Mouse (Mus musculus): Measurements from ENCODE around the gene Snx25. TPM values are rescaled to one million over a fixed set of nuclear protein-coding genes. Genes with fewer than 3 reads are reported as not detected.

Gene Snx25
- polyA plus RNA-seq, 1 experiment from 2014 or later: 12.3 TPM

GRCm38 (mm10) chr8:46146173-46146572, 5.8 kb downstream of the Snx25 start:
- Histone ChIP-seq H3K27ac (ENCODE audit: low read depth) (no peak overlapping the region), H3K9me3 (ENCODE audit: low read depth, low read length) (no peaks in the 10 kb centered on the region), H3K4me2 (no peak overlapping the region), H3K4me3 (ENCODE audit: low read depth, low read length) (no peak overlapping the region), H3K9ac (0 out of 2 replicates have a peak overlapping the region, but pooled peaks have one; percentile 6), H3K36me3 (ENCODE audit: insufficient read depth) (no peaks in the 10 kb centered on the region), H3K27me3 (ENCODE audit: insufficient read depth, low read length) (no peaks in the 10 kb centered on the region), H3K4me1 (ENCODE audit: insufficient read depth) (no peaks in the 10 kb centered on the region)
- no peak for TF ChIP-seq CTCF (IDR thresholded peaks at IDR 0.05; ENCODE audit: low read depth)
- ATAC-seq (ENCODE audit: insufficient read depth) (no peak), DNase-seq (no peak)
- WGBS: 40% methylated on average over 3 of the region's 3 CpGs

DNA sequence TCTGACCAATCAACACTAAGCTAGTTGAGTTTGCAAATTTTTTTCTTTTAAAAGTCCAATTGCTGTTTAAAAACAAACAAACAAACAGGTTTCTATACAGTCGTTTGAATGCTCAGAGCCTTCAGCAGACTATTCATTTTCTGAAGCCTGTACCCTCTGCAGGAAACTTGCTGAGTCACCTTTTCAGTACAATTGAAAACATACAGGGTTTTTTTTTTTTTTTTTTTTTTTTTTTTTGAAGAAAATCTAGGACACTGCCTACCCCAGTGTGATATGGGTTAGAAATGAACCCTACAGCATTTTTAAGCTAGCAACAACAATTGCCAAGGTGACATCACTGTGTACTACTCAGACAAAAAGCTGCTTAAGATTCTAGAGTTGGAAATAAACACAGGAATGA, 8.0 kb downstream of the Snx25 start:
- no peak overlapping the region for H3K4me3 ChIP-seq (ENCODE audit: low read depth, low read length)
- DNase-seq (no peak), ATAC-seq (ENCODE audit: insufficient read depth) (no peak)
- H3K9ac ChIP-seq: no peak overlapping the region
- 25% methylated on average over 1 of the region's 1 CpGs for WGBS
- no peak overlapping the region for H3K27ac ChIP-seq (ENCODE audit: low read depth)
- H3K4me2 ChIP-seq: no peak overlapping the region
- no peaks in the 10 kb centered on the region for H3K27me3 ChIP-seq (ENCODE audit: insufficient read depth, low read length)
- H3K9me3 ChIP-seq (ENCODE audit: low read depth, low read length): no peaks in the 10 kb centered on the region
- no peak for TF ChIP-seq CTCF (IDR thresholded peaks at IDR 0.05; ENCODE audit: low read depth)
- no peaks in the 10 kb centered on the region for H3K36me3 ChIP-seq (ENCODE audit: insufficient read depth)
- no peaks in the 10 kb centered on the region for H3K4me1 ChIP-seq (ENCODE audit: insufficient read depth)

- 68% methylated on average over 5 of the region's 5 CpGs for WGBS
- DNase-seq (no peak), ATAC-seq (ENCODE audit: insufficient read depth) (no peak)
- Histone ChIP-seq H3K9ac (no peak overlapping the region), H3K9me3 (ENCODE audit: low read depth, low read length) (no peaks in the 10 kb centered on the region), H3K36me3 (ENCODE audit: insufficient read depth) (no peaks in the 10 kb centered on the region), H3K4me3 (ENCODE audit: low read depth, low read length) (no peak overlapping the region), H3K4me2 (no peak overlapping the region), H3K27me3 (ENCODE audit: insufficient read depth, low read length) (no peaks in the 10 kb centered on the region), H3K4me1 (ENCODE audit: insufficient read depth) (no peaks in the 10 kb centered on the region), H3K27ac (ENCODE audit: low read depth) (no peak overlapping the region)
- TF ChIP-seq CTCF (IDR thresholded peaks at IDR 0.05; ENCODE audit: low read depth): no peak
These were observed 8.5 kb downstream of the Snx25 start for GRCm38 (mm10) chr8:46143470-46143869.

DNA sequence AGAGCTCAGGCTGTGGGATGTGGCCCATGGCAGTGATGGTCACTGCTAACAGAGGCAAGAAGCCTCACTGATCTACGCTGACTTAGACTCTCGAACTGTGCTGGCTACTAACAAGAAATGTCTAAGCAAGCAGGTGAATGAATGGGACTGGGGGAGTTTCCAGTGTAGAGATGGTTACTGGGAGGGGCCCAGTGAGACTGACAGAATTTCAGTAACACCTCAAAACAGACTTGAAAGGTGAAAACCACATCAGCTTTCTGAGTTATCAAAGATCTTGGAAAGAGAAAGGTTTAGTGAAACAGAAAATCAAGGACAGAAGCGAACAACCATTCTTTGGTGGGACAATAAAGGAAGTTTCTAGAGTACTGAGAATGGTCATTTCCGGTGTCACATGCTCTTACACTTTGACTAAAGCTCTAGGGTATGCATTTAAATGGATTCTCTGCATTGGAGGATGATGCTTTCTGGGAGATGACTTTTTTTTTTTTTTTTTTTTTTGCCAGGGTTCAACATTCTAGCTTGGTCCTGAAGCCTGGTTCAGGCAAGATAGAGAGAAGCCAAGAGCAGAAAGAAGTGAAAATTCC, 9.4 kb downstream of the Snx25 start:
- Histone ChIP-seq H3K9ac (no peak overlapping the region), H3K27me3 (ENCODE audit: insufficient read depth, low read length) (no peaks in the 10 kb centered on the region), H3K36me3 (ENCODE audit: insufficient read depth) (no peaks in the 10 kb centered on the region), H3K4me1 (ENCODE audit: insufficient read depth) (no peaks in the 10 kb centered on the region), H3K4me2 (no peak overlapping the region), H3K27ac (ENCODE audit: low read depth) (no peak overlapping the region), H3K4me3 (ENCODE audit: low read depth, low read length) (no peak overlapping the region), H3K9me3 (ENCODE audit: low read depth, low read length) (no peaks in the 10 kb centered on the region)
- WGBS: 86% methylated on average over 4 of the region's 4 CpGs
- DNase-seq (no peak), ATAC-seq (ENCODE audit: insufficient read depth) (no peak)
- no peak for TF ChIP-seq CTCF (IDR thresholded peaks at IDR 0.05; ENCODE audit: low read depth)

DNA sequence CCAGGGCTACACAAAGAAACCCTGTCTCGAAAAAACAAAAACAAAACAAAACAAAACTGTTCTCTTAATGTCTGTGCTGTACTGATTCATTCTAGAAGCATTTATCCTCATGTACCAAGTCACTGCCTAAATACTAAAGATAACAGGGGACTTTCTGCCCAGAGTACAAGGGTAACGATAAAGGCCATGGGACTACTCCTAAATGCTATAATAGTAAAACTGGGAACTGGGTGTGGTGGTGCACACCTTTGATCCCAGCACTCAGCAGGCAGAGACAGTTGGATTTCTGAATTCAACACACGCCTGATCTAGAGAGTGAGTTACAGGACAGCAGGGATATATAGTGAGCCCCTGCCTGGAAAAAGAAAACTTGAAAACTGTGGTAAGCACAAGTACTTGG, 10.3 kb downstream of the Snx25 start:
- H3K27ac ChIP-seq (ENCODE audit: low read depth): no peak overlapping the region
- no peak overlapping the region for H3K9ac ChIP-seq
- no peaks in the 10 kb centered on the region for H3K4me1 ChIP-seq (ENCODE audit: insufficient read depth)
- DNase-seq: no peak
- H3K4me2 ChIP-seq: no peak overlapping the region
- no peak overlapping the region for H3K4me3 ChIP-seq (ENCODE audit: low read depth, low read length)
- TF ChIP-seq CTCF (IDR thresholded peaks at IDR 0.05; ENCODE audit: low read depth): no peak
- WGBS: 89% methylated on average over 3 of the region's 3 CpGs
- no peak for ATAC-seq (ENCODE audit: insufficient read depth)
- no peaks in the 10 kb centered on the region for H3K27me3 ChIP-seq (ENCODE audit: insufficient read depth, low read length)
- no peaks in the 10 kb centered on the region for H3K9me3 ChIP-seq (ENCODE audit: low read depth, low read length)
- H3K36me3 ChIP-seq (ENCODE audit: insufficient read depth): no peaks in the 10 kb centered on the region

DNA sequence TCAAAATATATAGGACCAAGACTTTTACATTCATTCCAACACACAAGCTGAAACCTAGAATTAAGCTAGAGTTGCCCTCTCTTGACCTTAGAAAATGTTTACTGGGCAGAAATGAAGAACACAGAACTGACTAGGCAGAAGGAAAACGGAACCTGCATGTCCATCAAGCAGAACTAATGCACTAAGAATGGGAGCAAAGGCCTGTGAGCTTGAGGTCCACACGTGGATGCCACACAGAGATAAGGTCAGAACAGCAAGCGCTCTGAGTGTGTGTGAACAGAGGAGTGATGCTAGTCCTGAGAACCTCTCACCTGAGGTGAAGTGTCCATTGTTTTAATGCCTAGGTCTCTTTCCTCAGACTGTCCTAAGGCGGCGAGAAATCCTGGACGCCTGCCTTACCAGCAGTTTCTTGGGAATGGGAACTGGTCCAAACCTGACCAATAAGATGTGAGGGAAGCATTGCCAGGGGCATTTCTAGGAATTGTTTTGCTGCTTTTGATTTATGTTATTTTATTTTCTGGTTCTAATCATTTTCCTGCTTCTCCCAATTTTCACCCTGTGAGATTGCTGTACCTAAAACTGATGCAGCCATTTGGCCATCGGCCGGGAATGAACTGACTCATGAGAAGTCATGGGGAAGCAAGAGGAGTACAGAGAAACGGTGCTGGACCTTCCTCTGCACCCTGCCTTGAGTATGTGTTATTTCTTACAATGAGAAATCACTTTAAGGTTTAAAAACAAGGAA, 11.4 kb downstream of the Snx25 start:
- no peaks in the 10 kb centered on the region for H3K27me3 ChIP-seq (ENCODE audit: insufficient read depth, low read length)
- no peaks in the 10 kb centered on the region for H3K9me3 ChIP-seq (ENCODE audit: low read depth, low read length)
- DNase-seq: no peak
- no peak overlapping the region for H3K9ac ChIP-seq
- TF ChIP-seq CTCF (IDR thresholded peaks at IDR 0.05; ENCODE audit: low read depth): no peak
- no peak overlapping the region for H3K27ac ChIP-seq (ENCODE audit: low read depth)
- no peak overlapping the region for H3K4me2 ChIP-seq
- 77% methylated on average over 9 of the region's 9 CpGs for WGBS
- no peaks in the 10 kb centered on the region for H3K36me3 ChIP-seq (ENCODE audit: insufficient read depth)
- H3K4me3 ChIP-seq (ENCODE audit: low read depth, low read length): no peak overlapping the region
- no peaks in the 10 kb centered on the region for H3K4me1 ChIP-seq (ENCODE audit: insufficient read depth)
- no peak for ATAC-seq (ENCODE audit: insufficient read depth)

DNA sequence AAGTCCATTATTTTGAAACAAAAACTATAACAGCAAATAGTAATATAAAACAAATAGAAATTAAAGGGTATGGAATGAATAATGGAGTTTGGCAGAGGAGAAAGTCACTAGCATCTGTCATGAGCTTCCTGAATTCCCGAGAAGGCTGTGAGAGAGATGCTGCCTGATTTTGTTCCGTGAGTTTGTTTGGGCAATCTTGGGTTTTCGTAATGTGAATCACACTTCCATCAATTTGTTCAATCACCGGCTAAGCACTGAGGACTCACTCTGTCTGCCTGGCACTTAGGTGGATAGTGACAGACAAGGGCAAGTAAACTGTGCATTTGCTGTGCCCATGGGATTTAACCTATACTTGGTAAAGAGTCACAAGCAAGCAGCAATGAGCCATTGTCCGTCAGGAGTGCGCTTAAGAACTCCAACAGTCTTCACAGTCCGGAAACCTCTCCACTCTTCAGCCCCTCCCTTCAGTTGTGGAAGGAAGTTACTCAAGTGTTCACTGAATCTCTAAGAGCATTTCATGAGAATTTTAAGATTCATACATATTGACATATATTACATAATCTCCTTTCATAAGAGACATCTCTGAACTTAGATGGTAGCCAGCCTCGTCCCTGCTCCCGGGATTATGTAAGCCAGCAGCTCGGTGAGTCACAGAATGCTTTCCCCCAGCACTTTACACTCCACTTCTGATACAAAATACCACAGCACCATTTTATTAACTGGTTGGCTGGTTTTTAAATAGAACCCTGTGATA, 13.9 kb downstream of the Snx25 start:
- TF ChIP-seq CTCF (IDR thresholded peaks at IDR 0.05; ENCODE audit: low read depth): no peak
- Histone ChIP-seq H3K36me3 (ENCODE audit: insufficient read depth) (no peaks in the 10 kb centered on the region), H3K9me3 (ENCODE audit: low read depth, low read length) (no peaks in the 10 kb centered on the region), H3K4me2 (no peak overlapping the region), H3K4me1 (ENCODE audit: insufficient read depth) (no peaks in the 10 kb centered on the region), H3K27ac (ENCODE audit: low read depth) (no peak overlapping the region), H3K27me3 (ENCODE audit: insufficient read depth, low read length) (no peaks in the 10 kb centered on the region), H3K9ac (no peak overlapping the region), H3K4me3 (ENCODE audit: low read depth, low read length) (no peak overlapping the region)
- DNase-seq (no peak), ATAC-seq (ENCODE audit: insufficient read depth) (no peak)
- WGBS: 65% methylated on average over 10 of the region's 10 CpGs
